Mouse (Mus musculus): ENCODE measurements at regions not wholly inside any gene's neighbourhood (a gene's known extent, or its start where the extent isn't known, plus 50 kb on each side); places are given as distances from the start of the nearest gene placed in this dataset.

DNA sequence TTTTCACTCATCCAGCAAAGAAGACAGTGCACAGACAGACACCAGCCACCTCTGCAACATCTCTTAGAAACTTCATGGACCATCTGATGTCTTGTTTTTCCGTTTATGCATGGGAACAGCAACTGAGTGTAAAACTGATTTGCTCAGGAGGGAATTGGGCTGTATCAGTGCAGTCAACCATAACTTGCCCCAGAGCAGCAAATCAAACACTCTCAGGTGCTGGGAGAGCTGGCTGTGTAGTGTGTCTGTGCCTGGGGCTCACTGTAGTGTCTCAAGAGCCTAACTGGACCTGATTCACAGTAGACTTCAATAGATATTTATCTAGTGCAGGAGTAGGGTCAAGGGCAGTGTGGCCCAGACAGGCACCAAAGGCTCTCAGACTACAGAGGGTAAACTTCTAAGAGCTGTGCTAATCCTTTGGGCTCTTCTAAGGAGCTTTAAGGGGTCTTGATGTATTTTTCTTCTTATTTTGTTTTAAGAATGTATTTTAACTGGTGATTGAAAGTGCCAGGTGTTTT is 50.3 kb upstream of the C1qtnf3 start:
- in situ Hi-C loops (cut with MseI, MboI), result no loop called here
